Mouse (Mus musculus) T-helper 17 cell (primary cell): ENCODE data around the gene Ostn.

Experiments used
- in situ Hi-C, 2 experiments: fragments of 300-600 bp; cut with MboI, MseI; formaldehyde crosslinking; loops; 1 replicate in 1 of 2; 2 replicates in 1 of 2; pipeline ENCODE4 v1.15.1; 2025; ENCODE audit warnings: high pct_unique_total_duplicates in 2 of 2

Ostn gene

GRCm38 (mm10) chr16:27307189-27307588 is at the start of gene Ostn:
Gene Ostn, plus strand, starts transcription at chr16:27307489.
- in situ Hi-C loops, result loop anchor here (5.0 to 25.0 kb wide), 2 partner anchors 55 to 1180 kb away; no protein-coding TSS in a partner anchor

DNA sequence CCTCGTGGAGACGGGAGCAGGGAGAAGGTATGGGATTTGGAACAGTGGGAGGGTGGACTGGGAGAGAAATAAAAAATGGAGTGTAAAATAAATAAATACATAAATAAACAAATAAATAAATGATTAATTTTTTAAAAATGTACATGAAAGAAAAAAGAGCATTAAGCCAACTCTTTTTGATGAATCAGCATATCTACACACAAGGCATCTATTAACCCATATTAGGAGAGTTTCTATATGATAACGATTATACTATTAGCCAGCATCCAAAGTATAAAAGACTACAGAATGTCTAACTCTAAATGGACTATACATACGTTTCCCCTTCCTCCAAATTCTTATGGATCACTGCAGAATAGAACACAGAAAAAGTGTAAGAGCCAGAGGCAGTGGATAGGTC is 38.5 kb upstream of the Ostn start:
- in situ Hi-C loops, result no loop called here

GRCm38 (mm10) chr16:27287410-27287809 is 19.9 kb upstream of the Ostn start:
- in situ Hi-C loops, result no loop called here

- in situ Hi-C loops, result no loop called here
Observed at GRCm38 (mm10) chr16:27296508-27296907, 10.8 kb upstream of the Ostn start.

DNA sequence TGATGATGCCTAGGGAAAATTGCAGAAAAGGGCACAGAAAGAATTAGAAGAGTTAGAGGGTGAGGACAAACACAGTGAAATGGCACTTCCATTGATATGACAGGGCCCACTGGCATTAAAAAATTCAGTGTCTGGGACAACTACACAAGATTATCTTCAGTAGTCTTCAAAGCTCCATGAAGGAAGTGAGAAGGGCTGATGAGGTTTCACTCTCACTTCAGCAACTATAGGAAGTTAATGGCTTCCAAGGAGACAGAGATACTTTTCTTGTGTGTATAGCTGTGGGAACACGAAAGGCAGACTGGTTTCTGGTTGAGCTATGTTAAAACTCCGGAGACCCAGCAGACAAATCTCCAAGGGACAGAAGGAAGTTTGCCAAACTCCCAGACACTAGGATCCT is 10.4 kb upstream of the Ostn start:
- in situ Hi-C loops, result no loop called here

DNA sequence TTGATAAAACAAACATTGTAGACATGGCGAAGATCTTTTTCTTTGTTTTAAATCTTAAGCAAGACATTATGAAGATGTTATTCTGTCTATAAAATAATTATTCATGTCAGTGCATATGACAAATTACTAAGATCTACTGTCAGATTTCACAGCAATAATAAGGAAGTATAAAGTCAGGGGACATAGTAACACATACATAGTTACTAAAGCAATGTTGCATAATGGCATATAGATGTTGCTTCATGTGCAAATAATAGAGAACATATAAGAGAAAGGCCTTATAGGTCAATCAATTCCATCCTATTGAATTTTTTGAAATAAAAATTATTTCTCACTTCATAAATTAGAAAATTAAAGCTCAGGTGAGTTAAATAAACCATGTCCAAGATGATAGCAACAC is 11.8 kb downstream of the Ostn start:
- in situ Hi-C loops, result loop anchor here (10.0 to 25.0 kb wide), 2 partner anchors 1168 to 1964 kb away; no protein-coding TSS in a partner anchor

- in situ Hi-C loops, result loop anchor here in 1 of 2 experiments (25.0 kb wide), 1 partner anchor 1165 kb away; no protein-coding TSS in a partner anchor
Observed at GRCm38 (mm10) chr16:27322047-27322446, 14.8 kb downstream of the Ostn start.

- in situ Hi-C loops, result loop anchor here in 1 of 2 experiments (25.0 kb wide), 1 partner anchor 739 kb away; the partner anchor contains the start of gene Il1rap
Observed at GRCm38 (mm10) chr16:27326463-27326862, 19.2 kb downstream of the Ostn start.

DNA sequence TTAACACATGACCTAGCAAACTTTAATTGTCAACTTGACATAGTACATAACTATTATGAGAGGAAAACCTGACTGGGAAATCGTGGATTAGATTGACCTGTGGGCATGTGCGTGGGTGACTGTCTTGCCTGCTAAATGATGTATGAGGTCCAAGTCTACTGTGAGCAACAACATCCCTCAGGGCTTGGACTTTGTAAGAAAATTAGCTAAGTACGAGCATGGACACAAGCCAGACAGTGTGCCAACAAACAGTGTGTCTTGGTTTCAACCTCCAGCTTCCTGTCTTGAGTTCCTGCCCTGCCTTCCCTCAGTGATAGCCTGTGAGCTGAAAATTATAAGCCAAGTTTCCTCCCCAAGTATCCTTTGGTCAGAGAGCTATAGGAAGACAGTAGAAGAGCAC is 40.2 kb downstream of the Ostn start:
- in situ Hi-C loops, result loop anchor here (5.0 to 25.0 kb wide), 2 partner anchors 40 to 760 kb away; partner anchors contain the start of genes Ccdc50 (in 1 of the 2) and Il1rap (in 1 of the 2)

GRCm38 (mm10) chr16:27348359-27348758 is 41.1 kb downstream of the Ostn start:
- in situ Hi-C loops, result loop anchor here (5.0 to 25.0 kb wide), 2 partner anchors 39 to 761 kb away; partner anchors contain the start of genes Ccdc50 (in 1 of the 2) and Il1rap (in 1 of the 2)

- in situ Hi-C loops, result loop anchor here (5.0 to 25.0 kb wide), 2 partner anchors 38 to 762 kb away; partner anchors contain the start of genes Ccdc50 (in 1 of the 2) and Il1rap (in 1 of the 2)
Observed at GRCm38 (mm10) chr16:27349235-27349634, 41.9 kb downstream of the Ostn start.

DNA sequence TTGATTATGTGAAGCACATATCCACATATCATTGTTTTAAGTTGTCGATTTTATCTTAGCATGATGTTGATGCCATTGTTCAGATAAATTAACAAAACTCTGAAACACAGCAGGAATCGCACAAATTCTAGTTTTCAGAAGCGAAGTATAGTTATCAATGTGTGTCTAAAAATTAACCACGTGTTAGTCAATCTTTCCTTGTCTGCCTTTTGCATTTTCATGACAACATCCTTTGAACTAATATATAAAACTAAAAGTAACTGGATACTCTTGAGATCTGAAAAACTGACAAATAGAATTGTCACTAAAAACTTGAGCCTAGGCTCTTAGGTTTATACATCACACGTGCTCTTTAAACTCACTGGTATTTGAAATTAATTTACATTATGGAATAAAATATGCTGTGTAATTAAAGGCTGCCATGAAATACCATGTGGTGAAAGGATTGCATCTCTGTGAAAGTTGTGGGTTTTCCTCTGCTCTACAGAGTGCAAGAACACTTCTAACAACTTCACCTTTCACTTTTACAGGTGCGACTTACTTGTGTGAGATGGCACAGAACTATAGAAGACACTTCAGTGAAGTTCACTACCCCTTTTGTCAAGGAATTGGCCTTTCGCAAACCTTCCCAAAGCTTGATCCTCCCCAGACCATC is 42.7 kb downstream of the Ostn start:
- in situ Hi-C loops, result loop anchor here (5.0 to 25.0 kb wide), 3 partner anchors 37 to 763 kb away; partner anchors contain the start of genes Ccdc50 (in 1 of the 2) and Il1rap (in 1 of the 2)

GRCm38 (mm10) chr16:27354464-27354863 is 47.2 kb downstream of the Ostn start:
- in situ Hi-C loops, result loop anchor here in 1 of 2 experiments (5.0 kb wide), 1 partner anchor 43 kb away; no protein-coding TSS in a partner anchor

- in situ Hi-C loops, result no loop called here
Observed at GRCm38 (mm10) chr16:27360059-27360458, 52.8 kb downstream of the Ostn start.

GRCm38 (mm10) chr16:27370191-27370590 is 62.9 kb downstream of the Ostn start, which contains the start of gene Uts2b:
Gene Uts2b, minus strand, starts transcription at chr16:27370239.
- in situ Hi-C loops, result no loop called here

- in situ Hi-C loops, result no loop called here
Observed at GRCm38 (mm10) chr16:27370700-27371099, 63.4 kb downstream of the Ostn start.

DNA sequence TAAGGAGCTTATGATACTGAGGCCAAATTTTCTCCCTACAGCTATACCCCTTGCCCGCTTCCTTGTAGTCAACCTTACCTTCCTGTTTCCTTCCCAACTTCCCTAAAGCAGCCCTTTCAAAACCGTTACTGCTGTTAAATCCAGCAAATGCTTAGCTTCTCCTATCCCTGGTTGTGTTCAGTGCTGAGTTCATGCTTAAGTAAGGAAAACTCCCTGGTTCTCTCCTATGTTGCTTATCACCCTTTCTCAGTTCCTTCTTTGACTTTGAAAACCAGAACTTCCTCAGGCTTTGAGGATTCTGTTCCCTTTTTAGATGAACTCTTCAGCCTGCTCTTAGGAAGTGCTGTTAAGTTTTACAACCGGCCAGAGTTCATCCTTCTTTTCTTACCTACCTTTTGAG is 66.8 kb downstream of the Ostn start:
- in situ Hi-C loops, result no loop called here

DNA sequence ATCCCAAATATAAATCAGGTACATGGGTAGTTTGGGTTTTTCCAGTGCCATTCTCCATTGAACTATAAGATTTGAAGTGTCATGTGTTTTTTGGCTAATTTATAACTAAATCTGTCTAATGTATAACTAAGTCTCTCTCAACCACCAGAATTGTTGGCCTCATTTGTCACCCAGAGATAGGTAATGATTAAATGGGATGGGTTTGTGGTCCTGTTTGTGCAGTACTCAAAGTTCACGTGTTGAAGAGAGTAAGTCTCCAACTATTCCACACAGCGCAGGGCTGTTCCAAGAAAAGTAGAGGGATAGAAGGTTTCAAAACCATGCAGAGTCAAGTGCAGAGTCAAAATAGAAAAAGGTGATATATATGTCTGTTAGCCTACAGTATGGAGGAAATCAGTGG is 68.0 kb downstream of the Ostn start:
- in situ Hi-C loops, result no loop called here

DNA sequence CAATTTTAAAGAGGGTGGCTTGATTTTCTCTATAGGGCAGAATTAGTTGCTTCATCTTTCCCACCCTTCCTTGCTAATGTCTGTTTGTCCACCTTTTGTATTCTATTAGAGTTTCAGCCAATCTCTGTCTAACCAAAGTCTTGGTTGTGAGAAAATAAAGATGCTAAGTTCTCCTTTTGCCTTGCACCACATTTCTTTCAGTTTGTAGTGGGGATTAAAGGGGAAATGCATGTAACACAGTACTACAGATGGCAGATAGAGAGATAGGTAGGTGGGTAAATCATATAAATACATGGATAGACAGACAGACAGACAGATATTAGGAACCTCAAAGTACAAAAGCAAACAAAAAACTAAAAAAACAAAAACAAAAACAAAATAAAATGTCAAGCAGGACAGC is 69.3 kb downstream of the Ostn start:
- in situ Hi-C loops, result no loop called here

DNA sequence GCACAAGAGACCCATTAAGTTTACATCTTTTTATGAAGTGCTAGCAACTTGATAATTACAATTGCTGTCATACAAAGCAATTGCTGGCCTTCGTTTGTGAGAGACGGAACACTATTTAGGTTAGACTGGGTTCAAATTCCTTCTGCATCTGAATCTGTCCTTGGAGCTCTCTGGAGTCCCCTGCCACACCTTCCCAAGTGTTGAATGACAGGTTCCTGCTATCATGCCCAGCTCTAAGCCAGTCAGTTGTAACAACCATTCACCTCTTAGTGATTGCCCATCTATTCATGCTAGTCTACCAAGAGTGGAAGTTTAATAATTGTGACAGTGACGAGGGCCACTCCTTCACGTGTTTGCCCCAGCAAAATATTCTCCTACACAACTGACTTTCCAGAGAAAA is 74.9 kb downstream of the Ostn start:
- in situ Hi-C loops, result no loop called here

DNA sequence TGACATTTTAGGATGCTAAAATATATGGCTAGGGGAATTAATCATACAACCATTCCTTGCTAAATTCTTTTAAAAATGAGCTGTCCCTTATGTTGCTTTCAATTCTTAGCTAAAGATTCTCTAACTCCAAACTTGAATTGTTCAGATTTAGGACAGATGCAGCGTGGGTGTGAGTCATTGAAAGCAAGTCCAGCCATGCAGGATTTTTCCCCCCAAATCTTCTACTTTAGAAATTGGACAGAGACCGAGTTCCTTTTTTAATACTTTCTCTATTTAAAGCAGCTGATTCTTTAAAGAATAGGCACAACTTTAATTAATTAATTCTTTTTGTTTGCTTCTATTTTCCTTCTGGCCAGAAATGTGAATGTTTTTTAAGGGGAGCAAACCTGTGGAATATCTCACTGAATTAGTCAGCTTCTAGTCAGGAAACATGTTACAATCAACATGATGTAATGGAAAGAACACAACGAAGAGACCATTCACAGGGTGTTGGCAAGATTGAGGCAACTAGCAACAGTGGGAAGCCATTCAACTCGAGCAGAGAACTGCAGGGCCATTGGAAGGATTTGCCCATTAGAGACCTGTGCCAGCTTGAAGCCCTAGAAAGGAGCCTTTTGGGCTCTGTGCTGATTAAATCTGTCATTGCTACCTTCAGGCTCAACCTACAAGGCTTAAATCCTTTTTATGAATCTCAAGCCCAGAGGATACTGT is 77.8 kb downstream of the Ostn start:
- in situ Hi-C loops, result loop anchor here in 1 of 2 experiments (5.0 kb wide), 1 partner anchor 38 kb away; no protein-coding TSS in a partner anchor

GRCm38 (mm10) chr16:27385649-27386048 is 78.4 kb downstream of the Ostn start:
- in situ Hi-C loops, result loop anchor here in 1 of 2 experiments (5.0 kb wide), 1 partner anchor 38 kb away; no protein-coding TSS in a partner anchor
